Mouse (Mus musculus) liver, embryonic 14.5 days (tissue): ENCODE measurements at regions not wholly inside any gene's neighbourhood (a gene's known extent, or its start where the extent isn't known, plus 50 kb on each side); places are given as distances from the start of the nearest gene placed in this dataset.

Source experiments
- CTCF ChIP-seq: IDR thresholded peaks from 2 replicates; pipeline ENCODE4 v1.5.1; 2016; ENCODE audit warnings: antibody characterized with exemption, low read depth, control low read depth
- EP300 ChIP-seq: IDR thresholded peaks from 2 replicates; pipeline ENCODE4 v1.6.1; 2016; ENCODE audit warnings: antibody characterized with exemption, low read depth

- no peak for TF ChIP-seq CTCF
- TF ChIP-seq EP300, result no peak
These were observed 190.8 kb downstream of the Arl6ip6 start for GRCm38 (mm10) chr2:53382348-53382747.
